Mouse (Mus musculus) cerebellum, adult 18-20 months (tissue): ENCODE results near the gene Ddr2.
A peak's percentile ranks its signal among the peaks of the same experiment; 100 is the strongest.
"Not testable (repeated sequence)": the region's sequence is repeated elsewhere in the genome, so short reads cannot be mapped to it uniquely, and the experiment has no call there.

Experiments
- DNase-seq, 2 experiments: peaks; one replicate each; pipeline ENCODE4 v3.0.0; 2021

The Ddr2 gene

DNA sequence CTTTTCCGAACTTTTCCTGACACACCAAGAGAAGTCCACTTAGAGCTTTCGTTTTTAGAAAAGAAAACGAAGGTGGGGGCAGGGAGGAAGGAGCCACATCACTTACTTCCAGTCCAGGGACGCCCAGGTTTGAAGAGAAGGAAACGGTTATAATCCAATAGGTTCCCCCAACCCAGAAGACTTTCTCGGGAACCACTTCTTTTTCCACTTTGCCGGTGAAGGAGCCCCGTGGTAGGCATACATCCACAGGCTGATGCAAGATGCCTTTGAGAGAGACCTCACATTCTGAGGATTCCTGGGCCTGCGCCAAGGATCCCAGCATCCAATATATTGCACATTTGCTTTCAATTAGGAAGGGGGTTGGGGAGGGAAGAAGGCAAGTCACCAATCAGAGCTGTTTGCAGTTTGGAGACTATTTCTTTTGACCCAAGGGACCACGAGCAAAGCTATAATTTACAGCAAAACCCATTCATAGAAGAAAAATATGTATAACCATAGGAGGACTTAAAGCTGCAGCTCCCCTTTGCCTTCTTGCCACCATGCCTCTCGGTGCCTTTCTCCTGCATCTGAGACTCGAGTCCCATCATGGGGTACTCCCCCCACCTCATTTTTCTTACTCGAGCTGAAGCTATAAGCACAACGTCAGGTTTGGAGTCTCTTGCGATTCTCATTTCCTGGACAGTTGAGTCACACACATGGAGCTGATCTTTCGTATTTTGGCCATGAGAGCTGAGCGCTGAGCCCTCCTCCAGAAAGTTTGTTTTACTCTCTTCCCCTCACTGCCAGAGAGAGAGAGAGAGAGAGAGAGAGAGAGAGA is at the start of gene Ddr2:
Gene Ddr2, minus strand, starts transcription at position 247 of the 817 bp plus-strand sequence.
- DNase-seq, result peak; percentile 31 to 43

DNA sequence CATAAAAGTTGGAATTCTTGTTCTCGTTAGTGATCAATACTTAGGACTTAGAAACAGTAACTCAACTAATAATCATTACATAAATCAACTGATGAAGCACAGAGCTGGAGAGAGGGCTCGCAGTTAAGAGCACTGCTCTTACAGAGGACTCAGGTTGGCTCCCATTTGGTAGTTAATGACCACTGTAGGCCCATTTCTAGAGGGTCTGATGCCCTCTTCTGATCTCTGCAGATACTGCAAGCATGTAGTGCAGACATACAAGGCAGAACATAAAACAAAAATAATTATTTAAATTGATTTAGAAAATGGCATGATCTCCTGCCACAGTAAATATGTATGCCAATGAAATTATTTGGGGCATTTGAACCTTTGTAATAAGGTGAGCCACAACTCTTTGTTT is 49.1 kb upstream of the Ddr2 start:
- no peak for DNase-seq

DNA sequence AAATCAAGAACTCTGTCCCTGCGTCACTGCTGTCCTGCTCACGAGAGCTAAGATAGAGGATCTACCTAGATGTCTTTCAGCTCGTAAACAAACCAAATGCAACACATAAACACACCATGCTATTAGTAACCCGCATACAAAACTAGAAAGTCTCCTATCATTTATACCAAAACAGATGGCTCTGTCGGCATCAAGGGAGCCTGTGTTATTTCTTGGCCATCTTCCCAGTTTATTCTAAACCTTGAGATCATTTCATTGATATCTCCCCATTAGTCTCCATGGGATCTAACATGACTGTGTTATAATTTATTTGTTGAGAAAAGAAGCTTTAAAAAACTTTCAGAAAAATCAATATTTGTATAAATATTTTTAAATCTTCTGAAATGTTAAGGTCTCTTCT is 45.2 kb upstream of the Ddr2 start:
- no peak for DNase-seq

DNA sequence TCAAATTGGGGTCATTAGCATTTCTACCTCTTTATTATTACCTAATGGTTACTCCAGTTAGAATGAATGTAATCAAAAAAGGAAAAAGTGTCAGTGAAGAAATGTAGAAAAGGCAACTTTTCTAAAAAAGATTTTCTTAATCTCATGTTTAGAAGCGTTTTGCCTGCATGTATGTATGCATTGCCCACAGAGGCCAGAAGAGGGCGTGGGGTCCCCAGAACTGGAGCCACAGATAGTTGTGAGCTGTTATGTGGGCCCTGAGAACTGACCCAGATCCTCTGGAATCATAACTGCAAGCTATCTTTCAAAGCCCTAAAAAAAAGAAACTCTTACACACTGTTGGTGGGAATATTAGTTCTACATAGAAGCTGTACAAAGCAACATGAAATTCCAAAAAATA is 44.7 kb upstream of the Ddr2 start:
- no peak for DNase-seq

DNA sequence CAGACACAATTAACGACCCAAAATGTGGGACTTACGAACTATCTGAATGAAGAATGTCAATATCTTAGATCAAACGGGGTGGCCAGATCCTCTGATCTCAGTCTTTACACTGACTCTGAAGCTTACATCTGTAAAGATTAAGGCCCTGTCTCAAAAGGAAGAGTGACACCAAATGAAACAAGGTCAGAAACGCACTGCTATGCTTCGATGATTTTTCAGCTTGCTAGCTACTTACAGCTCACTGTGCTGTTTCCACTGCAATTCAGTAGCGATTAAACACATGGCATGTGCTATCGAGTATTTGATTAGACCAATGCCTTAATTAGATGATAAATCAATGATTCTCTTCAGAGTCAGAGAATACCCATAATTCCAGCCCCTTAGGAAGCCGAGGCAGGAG is 43.4 kb upstream of the Ddr2 start:
- DNase-seq, result no peak

DNA sequence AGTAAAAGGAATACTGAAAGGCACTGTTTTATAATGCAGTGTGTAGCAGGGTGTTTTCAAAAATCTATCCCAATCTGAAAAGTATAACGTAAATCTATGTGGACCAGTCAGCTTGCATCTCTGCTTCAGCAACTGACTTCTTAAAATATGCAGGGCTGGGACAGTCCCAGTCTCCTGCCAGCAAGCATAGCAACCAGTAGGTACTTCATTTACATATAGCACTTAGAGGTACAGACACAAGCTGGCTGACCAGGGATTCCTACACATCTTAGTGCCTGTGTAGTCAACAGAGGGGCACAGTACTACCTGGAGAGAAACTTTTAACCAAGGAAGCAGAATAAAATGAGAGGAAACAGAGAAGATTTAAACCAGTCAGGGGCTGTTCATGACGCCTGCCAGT is 42.0 kb upstream of the Ddr2 start:
- no peak for DNase-seq

DNA sequence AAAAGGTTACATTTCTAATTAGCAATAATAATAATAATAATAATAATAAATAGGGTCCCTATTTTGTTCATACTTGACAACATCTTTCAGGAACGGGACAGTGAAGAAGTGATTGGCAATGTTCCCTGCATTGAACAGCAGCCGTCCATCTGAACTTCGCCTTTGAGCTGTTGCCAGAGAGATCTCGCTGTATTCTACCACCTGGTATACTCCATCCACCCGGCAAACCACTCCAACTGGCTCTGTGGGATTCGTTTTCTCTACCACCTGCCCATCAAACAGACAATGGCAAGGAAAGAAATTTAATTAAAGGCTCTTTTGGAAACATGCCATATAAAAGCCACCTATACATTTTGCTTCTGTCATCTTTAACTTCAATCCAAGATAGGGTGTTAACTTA is 40.3 kb upstream of the Ddr2 start:
- no peak for DNase-seq

DNA sequence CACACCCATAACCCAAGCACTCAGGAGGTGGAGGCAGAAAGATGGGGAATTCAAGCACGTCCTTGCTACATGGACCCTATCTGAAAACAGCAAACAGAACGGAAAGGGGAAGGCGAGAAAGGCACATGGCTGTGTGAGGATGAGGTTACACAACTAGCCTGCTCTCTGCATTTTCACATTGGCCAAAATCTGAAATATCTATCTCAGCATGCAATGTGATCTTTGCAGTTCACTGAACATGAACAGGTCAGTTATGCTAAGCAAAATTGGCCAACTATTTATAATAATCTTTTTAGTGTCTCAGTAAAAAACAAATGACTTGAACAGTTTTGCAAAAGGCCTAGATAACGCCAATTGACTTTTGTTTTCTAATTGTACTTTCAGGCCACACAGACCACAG is 39.2 kb upstream of the Ddr2 start:
- DNase-seq, result no peak

DNA sequence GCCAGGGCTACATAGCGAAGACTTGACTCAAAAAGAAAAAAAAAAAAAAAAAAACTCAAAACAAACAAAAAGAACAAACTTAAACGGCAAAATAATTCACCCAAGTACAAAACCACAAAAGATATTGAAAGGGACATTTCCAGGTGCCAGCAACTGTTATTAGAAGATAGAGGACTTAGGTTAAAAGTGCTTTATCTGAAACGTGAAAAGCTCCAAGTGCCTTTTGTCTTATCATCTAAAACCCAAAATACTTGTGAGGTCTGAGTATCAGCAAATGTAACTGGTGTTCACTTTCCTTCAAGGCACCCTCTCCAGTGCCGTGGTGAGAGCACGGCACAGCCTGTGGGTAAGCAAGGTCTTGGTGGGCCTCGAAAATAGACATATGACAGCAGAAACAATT is 38.0 kb upstream of the Ddr2 start:
- no peak for DNase-seq

DNA sequence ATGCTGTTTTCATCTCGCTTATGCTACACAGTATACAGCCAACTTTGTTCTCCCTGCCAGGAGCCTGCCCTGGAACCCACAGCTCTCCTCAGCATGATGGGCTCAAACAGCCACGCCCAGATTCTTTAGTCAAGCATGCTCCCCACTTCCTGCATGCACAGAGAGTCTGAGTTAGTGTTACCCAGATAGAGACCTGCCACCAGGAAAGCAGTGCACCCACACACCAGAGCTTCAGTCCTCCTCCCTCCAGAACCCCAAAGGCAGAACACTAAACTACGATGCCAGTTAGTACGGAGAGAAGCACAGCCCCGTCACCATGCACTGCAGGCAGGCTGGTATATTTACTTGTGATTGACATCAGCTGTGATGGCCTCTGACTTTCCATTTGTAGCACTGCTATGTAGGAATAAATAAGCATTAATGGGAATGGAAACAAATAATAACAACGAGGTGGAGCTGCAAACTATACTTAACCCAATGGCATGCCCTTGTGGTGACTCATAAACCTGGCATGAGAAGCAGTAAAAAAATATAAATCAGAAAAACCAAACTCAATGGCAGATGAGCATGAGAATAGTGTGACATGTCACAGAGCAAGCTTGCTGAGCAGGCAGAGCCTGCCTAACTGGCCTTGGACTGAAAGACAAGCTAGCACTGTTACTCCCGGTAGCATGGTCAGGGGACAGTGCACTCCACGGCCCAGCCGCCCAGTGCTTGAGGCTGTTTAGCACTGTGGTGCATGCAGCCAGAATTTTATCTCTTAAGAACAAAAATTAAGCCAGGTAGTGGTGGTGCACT is 37.3 kb upstream of the Ddr2 start:
- no peak for DNase-seq

DNA sequence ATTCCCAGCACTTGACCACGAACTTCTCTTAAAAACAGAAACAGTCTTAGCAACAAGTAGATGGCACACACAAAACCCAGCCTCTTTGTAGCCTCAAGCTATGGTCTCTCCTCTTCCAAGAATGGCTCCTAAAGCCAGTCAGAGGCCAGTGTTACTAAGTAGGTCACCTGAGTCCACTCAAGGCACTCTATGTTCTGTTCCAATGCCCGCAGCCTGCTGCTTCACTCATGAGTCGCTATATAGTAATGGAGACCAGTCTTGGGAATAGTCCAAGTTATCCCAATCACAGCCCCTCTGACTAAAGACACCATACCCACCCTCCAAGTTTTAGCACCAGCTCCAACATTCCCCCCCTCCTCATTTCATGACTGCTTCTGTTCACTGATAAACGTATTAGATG is 35.0 kb upstream of the Ddr2 start:
- no peak for DNase-seq

DNA sequence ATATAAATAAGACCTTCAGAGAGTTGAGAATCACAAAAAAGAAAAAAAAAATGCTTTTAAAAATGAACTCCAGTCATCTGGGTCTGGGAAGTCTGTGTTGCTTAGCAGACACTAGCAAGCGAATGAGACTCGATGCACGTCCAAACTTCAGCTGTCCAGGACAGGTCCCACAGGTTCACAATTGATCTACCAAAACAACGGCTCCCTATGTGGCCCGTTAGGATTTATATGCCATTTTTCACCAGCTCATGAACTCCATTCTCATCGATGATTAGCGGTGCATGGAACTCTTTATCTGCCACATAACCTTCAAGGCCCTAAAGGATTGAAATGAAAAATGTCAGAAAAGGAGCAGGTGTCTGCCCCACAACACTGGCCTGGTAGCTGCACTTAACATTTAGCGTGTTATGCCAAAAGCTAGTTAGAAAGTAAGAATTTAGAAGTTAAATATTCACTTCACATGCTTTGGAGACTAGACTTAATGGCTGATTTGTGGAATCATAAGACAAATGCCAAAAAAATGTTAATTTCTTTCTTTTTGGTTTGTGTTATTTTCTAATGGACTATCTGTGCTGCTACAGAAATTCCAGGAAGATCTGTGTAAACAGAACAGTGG is 31.8 kb upstream of the Ddr2 start:
- no peak for DNase-seq

DNA sequence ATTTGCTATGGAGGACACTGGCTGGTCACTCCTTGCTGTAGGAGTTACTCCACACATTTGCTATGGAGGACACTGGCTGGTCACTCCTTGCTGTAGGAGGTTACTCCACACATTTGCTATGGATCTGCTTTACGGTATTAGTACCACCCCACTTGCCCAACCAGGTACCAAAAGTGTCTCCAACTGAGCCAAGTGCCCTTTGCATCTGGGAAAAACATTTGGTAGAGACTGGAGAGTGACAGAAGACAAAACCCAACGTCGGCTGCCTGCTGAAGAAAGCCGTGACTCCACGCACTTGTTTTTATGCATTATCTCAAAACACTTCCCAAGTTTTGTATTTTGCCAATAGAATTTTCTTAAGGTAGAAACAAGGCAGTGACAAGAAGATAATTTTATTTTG is 31.1 kb upstream of the Ddr2 start:
- DNase-seq, result no peak

DNA sequence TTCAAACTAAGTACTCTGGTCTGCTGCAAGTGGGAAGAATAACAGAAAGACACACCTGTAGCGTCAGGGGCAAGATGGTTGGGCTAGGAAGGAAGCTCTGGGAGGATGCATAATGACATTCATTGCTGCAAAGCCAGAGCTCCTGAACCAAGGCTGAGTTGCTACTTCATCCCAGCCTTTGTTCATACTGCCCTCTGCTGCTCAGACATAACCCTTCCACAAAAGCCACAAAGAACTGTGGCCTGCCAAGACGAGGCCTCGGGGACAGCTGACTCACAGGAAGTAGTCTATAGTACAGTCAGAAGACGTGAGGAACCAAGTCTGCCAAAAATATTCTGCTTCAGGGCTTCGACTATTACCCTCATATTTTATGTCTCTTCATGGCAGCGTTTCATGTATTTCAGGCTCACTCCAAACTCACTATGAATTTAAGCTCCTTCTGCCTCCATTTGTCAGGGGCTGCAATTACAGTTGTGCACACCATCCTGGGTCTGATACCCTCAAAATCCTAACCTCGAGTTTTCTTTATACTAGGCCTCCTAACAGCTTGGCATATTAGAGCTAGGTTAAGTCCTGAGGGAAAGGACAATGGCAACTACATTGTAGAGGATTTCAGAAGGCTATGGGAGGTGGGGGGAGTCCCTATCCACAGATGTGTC is 25.9 kb upstream of the Ddr2 start:
- peak; percentile 64 to 73 for DNase-seq

DNA sequence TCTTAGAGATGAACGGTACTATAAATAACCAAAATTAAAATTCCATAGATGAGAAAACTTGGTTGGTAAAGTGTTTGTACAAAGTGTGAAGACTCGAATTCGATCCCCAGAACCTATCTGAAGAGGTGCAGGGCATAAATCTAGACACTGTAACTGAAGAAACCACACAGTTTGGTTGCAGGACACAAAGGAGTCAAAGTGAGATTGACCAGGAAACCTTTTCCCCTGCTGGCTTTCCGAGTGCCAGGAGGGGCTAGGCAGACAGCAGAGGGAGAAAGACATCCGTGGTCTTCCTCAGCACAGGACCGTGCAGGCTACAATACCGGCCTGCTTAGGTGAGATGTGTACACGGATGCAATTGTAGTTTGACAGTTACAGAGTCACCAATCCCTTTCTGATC is 23.7 kb upstream of the Ddr2 start:
- DNase-seq, result no peak

DNA sequence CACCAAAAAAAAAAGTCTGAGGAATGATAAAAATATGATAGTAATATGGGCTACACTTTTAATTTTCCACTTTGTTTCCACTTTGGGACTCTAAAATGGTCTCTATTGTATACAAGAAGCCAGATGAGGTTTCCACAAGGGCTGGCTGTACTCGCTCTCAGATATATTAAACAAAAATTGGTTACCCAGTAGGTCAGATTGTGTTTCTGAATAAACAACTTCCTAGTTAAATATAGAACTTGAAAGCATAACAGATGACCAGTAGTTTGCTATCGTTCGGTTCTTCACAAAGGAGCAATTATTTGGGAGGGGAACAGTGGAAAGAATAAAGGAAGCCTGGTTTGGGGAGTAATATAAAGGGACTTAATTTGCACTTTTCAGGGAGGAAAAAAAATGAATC is 20.4 kb upstream of the Ddr2 start:
- DNase-seq, result no peak

DNA sequence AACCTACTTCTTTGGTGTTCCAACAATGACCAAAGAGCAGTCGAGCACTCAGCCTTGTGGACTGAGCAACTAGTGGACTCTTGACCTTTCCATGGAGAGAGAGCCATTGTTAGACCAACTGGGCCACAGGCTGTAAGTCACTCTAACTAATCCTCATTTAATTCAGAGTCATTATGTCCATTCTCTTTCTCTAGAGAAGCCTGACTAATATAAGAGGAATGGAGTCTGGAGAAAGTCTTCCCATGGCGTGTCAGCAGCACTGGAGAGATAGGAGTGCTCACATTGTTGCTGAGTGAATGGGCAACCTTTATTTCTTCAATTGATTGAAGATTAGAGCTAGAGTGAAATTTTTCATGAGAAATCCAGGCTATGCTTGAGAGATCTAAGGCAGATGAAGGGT is 14.1 kb upstream of the Ddr2 start:
- no peak for DNase-seq

DNA sequence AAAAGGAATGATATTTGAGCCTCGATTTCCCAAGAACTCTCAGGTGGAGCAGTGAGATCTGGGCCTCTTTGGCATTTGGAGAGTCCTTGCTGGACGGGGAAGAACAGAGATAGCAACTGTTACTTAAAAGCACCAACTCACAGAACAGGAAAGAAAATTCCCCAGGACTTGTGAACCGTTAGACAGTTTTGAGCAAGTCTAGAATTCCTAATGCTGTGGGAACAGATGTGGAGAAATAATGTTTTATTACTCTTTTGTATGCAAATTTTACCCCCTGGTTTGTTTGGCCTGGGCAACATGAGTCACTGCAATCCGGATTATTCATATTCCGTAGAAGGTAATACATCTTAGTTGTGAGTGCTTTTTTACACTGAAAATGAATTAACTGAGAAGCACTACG is 3.1 kb upstream of the Ddr2 start:
- no peak for DNase-seq

DNA sequence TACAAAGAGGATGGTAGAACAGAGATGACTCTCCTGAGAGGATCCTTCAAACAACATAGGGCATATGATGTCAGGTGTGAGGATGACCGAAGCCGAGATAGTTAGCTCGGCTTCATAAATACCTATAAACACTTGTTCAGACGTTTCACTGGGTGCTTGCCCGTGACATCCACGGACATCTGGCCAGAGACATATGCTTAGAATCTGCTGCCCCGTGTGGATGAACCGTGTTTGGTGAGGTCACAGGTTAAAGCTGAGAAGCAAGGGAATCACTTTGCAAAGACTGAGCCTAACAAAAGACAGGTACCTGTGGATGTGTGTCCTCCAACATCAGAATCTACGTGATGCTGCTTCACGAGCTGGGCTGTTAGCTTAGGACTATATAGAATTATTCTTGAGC is 1.7 kb upstream of the Ddr2 start:
- DNase-seq, result peak in 1 of 2 experiments; percentile 19

DNA sequence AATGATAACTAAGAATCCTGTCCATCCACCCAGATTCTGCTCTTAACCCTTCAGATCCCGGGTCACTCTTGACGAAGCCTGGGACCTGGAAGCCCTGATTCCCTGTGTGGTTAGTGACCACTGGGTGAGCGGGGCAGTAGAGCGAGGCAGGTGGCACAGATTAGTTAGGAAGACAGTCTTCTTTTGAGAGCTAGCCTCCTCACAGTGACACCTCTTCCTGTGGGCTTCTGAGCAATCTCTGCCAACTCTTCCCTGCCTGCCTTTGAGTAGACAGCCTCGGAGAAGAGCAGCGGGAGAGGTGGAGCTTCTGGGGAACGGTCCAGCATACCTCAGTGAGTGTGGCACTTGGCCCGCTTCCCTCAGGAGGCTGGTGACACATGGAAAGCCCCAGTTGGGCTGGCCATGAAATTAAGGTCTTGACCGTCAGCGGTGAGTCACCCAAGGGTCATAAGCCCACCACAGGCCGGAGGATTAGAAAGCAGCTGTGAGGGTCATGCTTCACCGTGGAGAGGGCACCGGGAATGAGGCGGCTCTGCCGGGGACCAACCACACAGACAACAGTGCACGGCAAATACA is 1.2 kb upstream of the Ddr2 start:
- DNase-seq, result peak; percentile 59 to 63

DNA sequence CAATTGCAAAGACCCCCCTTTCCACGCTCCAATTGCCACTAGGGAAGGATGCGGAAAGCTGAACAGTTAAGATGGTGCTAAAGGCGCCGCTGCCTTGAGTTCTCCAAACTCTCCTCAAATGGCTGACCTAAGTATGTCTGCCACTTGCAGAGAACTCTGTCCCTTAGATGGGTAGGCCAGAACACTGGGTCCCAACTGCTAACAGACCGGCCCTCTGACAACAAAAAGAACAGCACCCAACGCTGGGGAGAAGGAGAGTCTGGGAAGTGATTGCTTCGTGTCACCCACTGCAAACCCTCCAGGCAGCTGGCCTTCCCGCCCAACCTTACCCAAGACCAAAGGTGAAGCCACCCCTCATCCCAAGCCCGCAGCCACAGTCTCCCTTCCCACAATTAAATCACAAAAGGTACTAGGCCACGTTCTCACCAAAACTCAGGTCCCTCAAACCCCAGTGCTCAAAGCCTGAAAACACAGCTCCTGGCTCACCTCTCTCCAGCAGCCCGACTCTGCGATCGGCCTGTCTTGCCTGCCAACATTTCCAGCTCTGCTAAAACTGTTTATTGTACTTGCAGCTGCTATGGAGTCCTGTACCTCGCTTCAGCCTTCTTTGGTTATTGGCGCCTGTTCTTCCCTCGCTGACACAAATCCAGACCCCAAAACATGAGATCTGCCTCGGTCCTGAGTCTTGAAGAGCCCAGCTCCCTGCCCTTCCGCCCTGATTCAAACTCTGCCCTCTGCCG is 616 bp downstream of the Ddr2 start:
- peak in 1 of 2 experiments; percentile 12 for DNase-seq

DNA sequence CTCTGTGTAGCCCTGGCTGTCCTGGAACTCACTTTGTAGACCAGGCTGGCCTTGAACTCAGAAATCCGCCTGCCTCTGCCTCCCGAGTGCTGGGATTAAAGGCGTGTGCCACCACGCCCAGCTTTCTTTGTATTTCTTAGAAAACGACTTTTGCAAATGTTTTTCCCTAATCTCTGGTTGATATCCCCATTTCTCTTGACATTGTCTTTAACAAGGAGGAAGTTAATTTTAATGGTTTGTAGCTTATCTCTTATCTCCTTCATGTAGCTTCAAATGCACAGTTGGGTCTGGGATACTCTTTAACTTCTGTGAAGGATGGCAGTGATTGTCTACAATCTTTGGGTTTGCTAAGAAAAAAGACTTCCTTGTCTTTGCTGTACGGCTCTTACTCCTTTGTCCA is 7.7 kb downstream of the Ddr2 start:
- DNase-seq, result not testable (repeated sequence)
